Mouse (Mus musculus) kidney, postnatal 36 days (tissue): ENCODE measurements at regions not wholly inside any gene's neighbourhood (a gene's known extent, or its start where the extent isn't known, plus 50 kb on each side); places are given as distances from the start of the nearest gene placed in this dataset.
A peak's percentile ranks its signal among the peaks of the same experiment; 100 is the strongest.
"Not testable (repeated sequence)": the region's sequence is repeated elsewhere in the genome, so short reads cannot be mapped to it uniquely, and the experiment has no call there.

Experiments
- DNase-seq, 2 experiments: peaks; one replicate each; pipeline ENCODE4 v3.0.0; 2021 to 2022; ENCODE audit warnings: mixed read lengths in 2 of 2

- no peak for DNase-seq
Observed at GRCm38 (mm10) chr5:91892338-91892737, 70.5 kb downstream of the Rchy1 start.

GRCm38 (mm10) chr5:91881771-91882170 lies 81.1 kb downstream of the Rchy1 start:
- DNase-seq: no peak

- DNase-seq: no peak
Observed at GRCm38 (mm10) chr5:91880231-91880630, 82.6 kb downstream of the Rchy1 start.

GRCm38 (mm10) chr5:91878627-91879026 lies 84.2 kb downstream of the Rchy1 start:
- no peak for DNase-seq

- DNase-seq: no peak
Observed at GRCm38 (mm10) chr5:91876682-91877031, 86.2 kb downstream of the Rchy1 start.

- no peak for DNase-seq
Observed at GRCm38 (mm10) chr5:91875875-91876681, 86.8 kb downstream of the Rchy1 start.

DNA sequence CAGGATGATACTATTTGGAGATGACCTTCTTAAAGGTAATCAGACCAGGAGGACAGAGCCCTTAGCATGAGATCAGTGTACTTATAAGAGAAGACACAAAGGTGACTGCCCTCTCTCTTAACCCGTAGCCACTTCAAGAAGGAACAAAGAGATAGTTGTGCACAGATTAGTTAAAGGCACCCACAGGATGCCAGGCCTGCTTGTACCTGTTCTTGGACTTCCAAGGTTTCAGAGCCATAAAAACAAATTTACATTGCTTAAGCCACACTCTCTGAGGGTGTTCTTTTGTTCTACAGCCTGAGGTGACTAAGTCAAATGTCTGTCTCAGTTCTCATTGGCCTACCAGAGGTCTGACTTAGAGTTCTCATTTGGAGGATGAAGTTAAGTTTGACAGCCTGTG lies 90.1 kb downstream of the Rchy1 start:
- DNase-seq: no peak

DNA sequence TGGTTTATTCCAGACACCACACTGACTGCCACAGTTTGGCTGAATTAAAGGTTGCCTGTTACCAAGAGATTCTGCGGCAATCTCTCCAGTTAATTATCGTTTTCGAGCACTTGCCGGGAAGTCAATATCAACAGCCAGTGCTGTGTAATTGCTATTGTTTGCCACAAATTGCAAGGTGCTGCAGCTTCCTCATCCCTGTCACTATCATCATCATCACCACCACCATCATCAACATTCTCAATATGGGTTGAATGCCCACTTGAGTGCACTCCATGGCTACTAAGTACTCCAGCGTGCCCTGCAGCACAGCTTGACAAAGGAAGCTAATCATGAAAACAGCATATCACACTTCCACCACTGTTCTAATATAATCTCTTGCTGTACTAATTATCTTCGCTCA lies 93.1 kb downstream of the Rchy1 start:
- no peak for DNase-seq

- DNase-seq: no peak
Observed at GRCm38 (mm10) chr5:91866184-91866583, 96.7 kb downstream of the Rchy1 start.

GRCm38 (mm10) chr5:91865365-91865764 lies 97.5 kb downstream of the Rchy1 start:
- DNase-seq: no peak

- no peak for DNase-seq
Observed at GRCm38 (mm10) chr5:91862843-91863242, 100.0 kb downstream of the Rchy1 start.

GRCm38 (mm10) chr5:91862243-91862642 lies 100.6 kb downstream of the Rchy1 start:
- no peak for DNase-seq

- DNase-seq: peak in 1 of 2 experiments; percentile 4
Observed at GRCm38 (mm10) chr5:91861440-91862187, 101.3 kb downstream of the Rchy1 start.

- no peak for DNase-seq
Observed at GRCm38 (mm10) chr5:91860489-91860888, 102.4 kb downstream of the Rchy1 start.

DNA sequence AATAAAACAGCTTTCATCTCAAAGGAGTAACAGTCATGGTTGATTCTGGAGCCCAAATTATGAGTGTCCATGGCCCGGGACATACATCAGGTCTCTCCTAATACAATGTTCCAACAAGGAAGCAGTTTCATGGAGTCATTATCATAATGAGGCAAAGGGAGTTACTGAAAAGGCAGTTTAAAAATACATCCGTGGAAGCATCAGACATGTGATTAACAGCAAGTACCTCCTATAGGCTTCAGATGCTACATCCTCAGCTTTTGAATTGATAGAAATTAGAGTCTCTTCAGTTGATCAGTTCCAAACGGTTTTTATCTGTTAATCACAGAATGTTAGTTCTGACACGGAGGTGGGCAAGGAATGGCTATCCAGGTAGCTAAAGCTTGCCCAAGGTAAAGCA lies 110.5 kb downstream of the Rchy1 start:
- no peak for DNase-seq

GRCm38 (mm10) chr5:91850862-91851569 lies 111.9 kb downstream of the Rchy1 start:
- not testable (repeated sequence) for DNase-seq

- DNase-seq: no peak
Observed at GRCm38 (mm10) chr5:91850440-91850839, 112.4 kb downstream of the Rchy1 start.

DNA sequence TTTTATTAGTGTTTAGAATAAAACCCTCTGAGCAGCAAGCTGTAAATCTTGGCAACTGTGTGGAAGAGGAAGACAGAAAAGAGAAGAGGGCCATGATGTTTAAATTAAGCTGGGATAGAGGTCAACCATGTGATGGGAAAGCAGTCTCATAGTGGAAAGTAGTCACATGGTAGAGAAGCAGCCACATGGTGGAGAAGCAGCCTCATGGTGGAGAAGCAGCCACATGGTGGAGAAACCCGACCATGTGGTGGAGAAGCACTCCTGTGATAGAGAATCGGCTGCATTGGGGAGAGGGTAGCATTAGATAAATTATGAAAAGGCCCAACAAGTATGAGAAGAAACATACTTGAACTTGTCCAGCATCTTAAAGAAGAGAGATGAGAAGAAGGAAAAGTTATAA lies 113.3 kb downstream of the Rchy1 start:
- no peak for DNase-seq

DNA sequence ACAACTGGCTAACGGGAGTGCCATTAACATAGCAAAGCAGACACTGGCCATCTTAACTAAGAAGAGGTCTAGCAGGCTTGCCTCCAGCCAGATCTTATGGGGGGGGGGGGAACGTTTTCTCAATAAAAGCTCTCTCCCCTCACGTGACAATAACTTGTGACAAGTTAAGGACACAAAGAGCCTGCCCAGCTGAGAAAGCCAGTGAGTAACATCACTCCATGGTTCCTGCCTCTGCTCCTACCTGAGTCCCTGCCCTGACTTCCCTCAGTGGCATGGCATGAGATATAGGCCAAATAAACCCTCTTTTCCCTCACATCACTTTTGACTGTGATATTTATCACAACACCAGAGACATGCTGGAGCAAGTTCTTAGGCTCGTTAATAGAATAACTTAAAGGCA lies 113.8 kb downstream of the Rchy1 start:
- no peak for DNase-seq

DNA sequence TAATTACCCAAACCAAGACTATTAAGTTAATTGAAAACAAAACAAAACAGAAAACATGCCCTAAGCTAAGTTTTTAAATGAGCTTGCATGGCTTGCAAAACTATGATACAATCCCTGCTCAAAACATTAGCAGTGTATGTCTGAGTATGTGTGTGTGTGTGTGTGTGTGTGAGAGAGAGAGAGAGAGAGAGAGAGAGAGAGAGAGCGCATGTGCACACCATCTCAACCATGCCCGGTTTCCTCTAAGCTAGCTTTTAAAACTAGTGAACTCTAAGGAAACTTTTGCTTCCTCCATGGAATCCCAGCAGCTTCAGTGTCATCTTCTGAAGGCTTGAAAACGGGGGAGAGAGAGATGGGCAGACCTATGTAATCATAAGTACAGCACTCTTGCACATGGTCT lies 114.3 kb downstream of the Rchy1 start:
- no peak for DNase-seq

DNA sequence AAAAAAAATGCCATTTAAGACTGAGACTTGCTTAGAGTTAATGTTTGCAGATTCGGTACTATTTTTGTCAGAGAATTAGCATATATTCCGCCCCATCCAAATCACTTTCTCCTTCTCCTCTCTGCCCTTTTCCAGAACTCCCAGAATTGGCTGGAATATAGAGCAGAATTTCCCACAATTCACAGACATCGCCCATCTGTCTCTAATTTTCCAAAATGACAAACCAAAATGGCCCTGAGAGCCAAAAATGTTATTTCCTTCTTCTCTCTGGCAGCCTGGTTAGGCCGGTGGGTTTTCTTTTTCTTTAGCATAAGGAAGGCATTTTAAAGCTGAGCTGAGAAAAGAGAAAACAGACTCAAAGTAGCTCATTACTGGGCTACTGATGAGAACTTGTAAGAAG lies 119.8 kb downstream of the Rchy1 start:
- no peak for DNase-seq

- no peak for DNase-seq
Observed at GRCm38 (mm10) chr5:91841066-91841465, 121.8 kb downstream of the Rchy1 start.

- DNase-seq: no peak
Observed at GRCm38 (mm10) chr5:91828481-91828880, 134.4 kb downstream of the Rchy1 start.

DNA sequence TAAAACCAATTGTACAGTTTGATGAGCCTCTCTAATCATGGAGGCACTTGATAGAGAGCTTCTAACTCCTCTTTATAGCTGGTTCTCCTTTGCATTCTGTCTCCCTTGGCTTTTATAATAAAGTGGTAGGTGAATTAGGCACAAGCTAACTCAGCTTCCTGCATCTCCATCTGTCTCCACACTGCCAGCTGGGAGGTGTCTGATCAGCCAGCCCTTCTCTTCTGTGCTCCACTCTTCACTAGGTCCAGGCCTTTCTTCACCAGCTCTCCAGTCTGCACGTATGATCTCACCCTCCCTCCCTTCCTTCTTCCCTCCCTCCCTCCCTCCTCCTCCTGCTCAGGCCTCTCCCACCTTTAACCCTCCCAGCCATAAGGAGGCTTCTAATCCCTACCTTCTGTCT lies 136.2 kb downstream of the Rchy1 start:
- DNase-seq: no peak
